Mouse (Mus musculus): Measurements from ENCODE around the gene March4. TPM values are rescaled to one million over a fixed set of nuclear protein-coding genes. Genes with fewer than 3 reads are reported as not detected.

March4 gene
- polyA plus RNA-seq, 1 experiment from 2014 or later = 0.04 TPM

GRCm38 (mm10) chr1:72378151-72378550 is 158.6 kb downstream of the March4 start:
- Histone ChIP-seq H3K4me2 (replicated peaks) (no peak overlapping the region), H3K27ac (no peak overlapping the region), H3K9me3 (no peaks in the 10 kb centered on the region), H3K4me3 (no peak overlapping the region), H3K27me3 (no peaks in the 10 kb centered on the region), H3K36me3 (0 out of 2 replicates have a peak, but pooled peaks cover 8% of the 10 kb centered on the region), H3K4me1 (no peaks in the 10 kb centered on the region), H3K9ac (no peak overlapping the region)
- WGBS = 93% methylated on average over 4 of the region's 4 CpGs
- no peak for ATAC-seq (ENCODE audit: insufficient number of reproducible peaks, insufficient read depth, low FRiP score, low TSS enrichment)

Other genes with a start within 250 kb of the March4 start
- gene Xrcc5, start 229.5 kb downstream of the March4 start, polyA plus RNA-seq (2016; fragmentation: Nextera tagmentation; extraction: Ambion mirVana) = 55.4 and 60.2 TPM in 2 replicates
- gene Smarcal1, start 46.3 kb upstream of the March4 start, polyA plus RNA-seq (2016; fragmentation: Nextera tagmentation; extraction: Ambion mirVana) = 32.6 and 34.7 TPM in 2 replicates
- gene Ankar, start 163.6 kb upstream of the March4 start, polyA plus RNA-seq (2016; fragmentation: Nextera tagmentation; extraction: Ambion mirVana) = not detected in 2 replicates
- gene Rpl37a, start 174.4 kb upstream of the March4 start, polyA plus RNA-seq (2016; fragmentation: Nextera tagmentation; extraction: Ambion mirVana) = 1,687 and 1,781 TPM in 2 replicates

Measured in embryonic facial prominence, embryonic 12.5 days (tissue).